Mouse (Mus musculus): ENCODE data around the gene Trim47. TPM values are rescaled to one million over a fixed set of nuclear protein-coding genes. Genes with fewer than 3 reads are reported as not detected.

The Trim47 gene
- total RNA-seq, 2 experiments from 2014 or later: 7.3 to 7.9 TPM

DNA sequence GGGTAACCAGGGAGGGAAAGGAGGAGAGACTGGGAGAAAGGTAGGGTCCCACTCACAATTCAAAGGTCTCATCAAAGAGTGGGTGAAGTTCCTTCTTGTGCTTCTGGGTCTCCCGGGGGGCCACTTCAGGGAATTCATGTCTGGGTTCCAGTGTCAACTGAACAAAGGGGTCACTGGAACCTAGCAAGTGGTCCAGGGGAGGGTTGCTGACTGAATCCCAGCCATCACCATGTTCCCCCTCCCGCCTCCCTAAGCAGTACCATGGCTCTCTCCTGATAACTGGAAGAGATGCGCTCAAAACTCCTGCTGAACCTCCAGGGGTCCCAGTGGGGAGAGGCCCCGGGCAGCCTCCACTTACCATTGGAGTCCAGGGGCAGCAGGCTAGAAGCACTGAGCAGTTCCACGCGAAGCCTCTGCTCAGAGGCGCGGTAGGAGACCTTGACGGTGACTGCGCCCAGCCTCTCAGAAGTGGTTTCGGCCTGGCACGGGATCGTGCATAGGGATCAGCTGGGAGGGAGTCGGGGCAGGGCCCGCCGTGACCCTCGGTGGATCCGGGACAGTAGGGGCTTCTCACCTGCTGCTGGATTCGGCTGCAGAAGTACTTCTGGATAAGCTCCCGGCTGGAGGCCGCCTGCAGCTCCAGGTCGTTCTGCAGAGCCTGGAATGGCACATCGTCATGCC, 62.7 kb downstream of the Trim47 start:
- no peak for DNase-seq (ENCODE audit: low spot score in 2 of 2)

DNA sequence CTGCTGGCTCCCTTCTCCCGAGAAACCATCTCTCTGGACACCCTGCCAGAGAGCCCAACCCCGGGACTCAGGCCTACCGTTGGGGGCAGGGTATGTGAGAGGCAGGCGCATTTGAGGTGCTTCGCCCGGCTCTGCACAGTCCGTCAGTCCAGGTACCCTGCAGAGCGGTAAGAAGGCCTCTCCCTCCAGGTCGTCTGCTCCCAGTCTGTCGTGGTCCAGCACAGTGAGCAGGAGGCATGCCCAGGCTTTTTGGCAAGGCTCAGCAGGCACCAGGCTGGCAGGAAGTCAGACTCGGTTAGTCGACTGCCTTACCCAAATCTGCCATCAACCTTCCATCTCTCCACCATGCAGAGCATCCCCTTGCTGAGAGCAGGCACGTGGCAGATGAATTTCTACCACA, 63.4 kb downstream of the Trim47 start:
- no peak for DNase-seq (ENCODE audit: low spot score in 2 of 2)

GRCm38 (mm10) chr11:116062521-116062920, 64.5 kb downstream of the Trim47 start:
- DNase-seq (ENCODE audit: low spot score in 2 of 2): no peak

GRCm38 (mm10) chr11:116061641-116062415, 65.2 kb downstream of the Trim47 start:
- peak; percentile 65 to 77 for DNase-seq (ENCODE audit: low spot score in 2 of 2)

DNA sequence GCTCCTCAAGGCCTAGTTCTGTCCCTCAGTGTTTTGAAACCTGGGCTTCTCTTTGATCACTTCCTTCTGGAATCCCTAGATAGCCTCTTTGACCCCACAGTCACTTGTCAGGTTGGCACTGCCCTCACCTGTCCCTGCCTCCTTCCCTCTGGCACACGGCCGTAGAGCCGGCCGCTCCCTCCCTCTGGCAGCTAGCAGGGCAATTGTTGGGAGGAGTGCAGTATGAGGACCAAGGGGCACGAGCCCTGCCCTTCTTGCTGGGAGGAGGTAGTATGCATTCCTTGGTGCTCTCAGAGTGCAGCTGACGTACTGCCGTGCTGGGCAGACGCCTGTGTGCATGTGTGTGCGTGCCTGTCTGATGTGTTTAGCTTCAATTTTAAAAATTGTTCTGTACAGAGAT, 66.4 kb downstream of the Trim47 start:
- no peak for DNase-seq (ENCODE audit: low spot score in 2 of 2)

DNA sequence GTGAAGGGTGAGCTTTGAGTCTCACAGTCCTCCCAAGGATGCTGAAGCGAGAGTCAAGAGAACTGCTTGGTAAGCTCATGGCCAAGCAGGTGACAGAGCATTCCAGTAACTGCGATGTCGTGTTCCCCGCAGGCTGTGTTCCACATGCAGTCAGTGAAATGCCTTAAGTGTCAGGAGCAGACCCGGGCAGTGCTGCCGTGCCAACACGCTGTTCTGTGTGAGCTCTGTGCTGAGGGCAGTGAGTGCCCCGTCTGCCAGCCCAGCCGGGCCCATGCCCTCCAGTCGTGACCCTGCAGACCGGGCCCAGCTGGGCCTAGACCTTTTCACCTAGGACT, 67.4 kb downstream of the Trim47 start:
- DNase-seq (ENCODE audit: low spot score in 2 of 2): no peak

DNA sequence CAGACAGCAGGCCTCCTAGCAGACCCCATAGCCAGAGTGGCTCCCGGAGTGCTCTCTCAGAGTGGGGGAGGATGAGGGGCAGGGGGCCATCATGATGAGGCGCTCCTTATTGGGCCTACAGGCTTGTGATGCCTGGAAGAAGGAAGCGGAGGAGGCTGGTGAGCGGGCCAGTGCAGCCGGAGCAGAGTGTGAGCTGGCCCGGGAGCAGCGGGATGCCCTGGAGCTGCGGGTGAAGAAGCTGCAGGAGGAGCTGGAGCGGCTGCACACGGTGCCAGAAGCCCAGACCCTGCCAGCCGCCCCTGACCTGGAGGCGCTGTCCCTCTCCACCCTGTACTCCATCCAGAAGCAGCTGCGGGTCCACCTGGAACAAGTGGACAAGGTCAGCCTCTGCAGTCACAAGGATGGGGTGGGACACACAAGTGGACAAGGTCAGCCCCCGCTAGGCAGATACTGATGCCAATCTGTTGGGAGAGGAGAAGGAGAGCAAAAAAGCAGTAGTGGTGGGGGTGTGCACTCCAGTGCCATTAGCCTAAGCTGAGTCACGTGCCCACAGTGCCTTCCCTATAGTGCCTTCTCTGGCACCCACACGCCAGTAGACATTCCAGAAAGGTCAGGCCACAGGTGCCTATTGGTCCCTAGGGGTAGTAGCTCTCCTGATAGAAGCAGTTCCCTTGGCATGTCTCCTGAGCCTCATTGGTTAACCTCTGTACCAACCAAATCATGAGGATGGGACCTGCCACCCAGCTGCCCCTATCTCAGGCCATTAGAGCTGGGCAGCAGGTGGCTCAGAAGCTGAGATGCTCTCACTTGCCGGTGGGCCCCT, 67.9 kb downstream of the Trim47 start:
- DNase-seq (ENCODE audit: low spot score in 2 of 2): no peak

GRCm38 (mm10) chr11:116058022-116058614, 68.9 kb downstream of the Trim47 start:
- DNase-seq (ENCODE audit: low spot score in 2 of 2): peak; percentile 67 to 78

- no peak for DNase-seq (ENCODE audit: low spot score in 2 of 2)
These were observed 69.7 kb downstream of the Trim47 start for GRCm38 (mm10) chr11:116057237-116057881.

DNA sequence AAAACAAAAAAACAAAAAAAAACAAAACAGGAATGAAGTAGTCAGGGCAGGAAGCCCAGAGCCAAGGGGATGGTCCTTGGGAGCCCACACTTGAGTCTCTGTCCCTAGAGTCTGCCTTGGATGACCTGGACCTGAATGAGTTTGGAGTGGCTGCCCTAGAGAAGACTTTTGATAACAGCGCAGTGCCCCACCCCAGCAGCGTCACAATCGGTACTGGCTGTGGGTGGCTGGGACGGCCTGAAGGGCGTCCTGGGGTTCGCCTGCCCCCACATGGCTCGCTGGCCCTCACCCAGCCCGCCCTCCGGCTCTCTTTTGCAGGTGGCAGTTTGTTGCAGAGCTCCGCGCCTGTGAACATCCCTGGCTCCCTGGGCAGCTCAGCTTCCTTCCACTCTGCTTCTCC, 71.1 kb downstream of the Trim47 start:
- DNase-seq (ENCODE audit: low spot score in 2 of 2): no peak

Other genes starting within 250 kb of the Trim47 start
- gene Smim5, start 227.2 kb downstream of the Trim47 start, total RNA-seq (2021): under 1 TPM in 1 of 2 experiments, not detected in 1; 0.54 TPM
- not detected for gene Smim6, start 215.2 kb downstream of the Trim47 start, total RNA-seq (2021)
- 10 to 100 TPM; 45.3 to 54.0 TPM for gene Sap30bp, start 193.9 kb downstream of the Trim47 start, total RNA-seq (2021)
- 10 to 100 TPM; 25.9 to 27.4 TPM for gene Recql5, start 193.7 kb downstream of the Trim47 start, total RNA-seq (2021)
- gene Itgb4, start 152.5 kb downstream of the Trim47 start, total RNA-seq (2021): 1 to 10 TPM; 4.5 to 6.9 TPM
- 10 to 100 TPM; 15.5 to 16.3 TPM for gene Galk1, start 114.5 kb downstream of the Trim47 start, total RNA-seq (2021)
- 100 to 1,000 TPM; 246 to 269 TPM for gene H3f3b, start 99.2 kb downstream of the Trim47 start, total RNA-seq (2021)
- 10 to 100 TPM; 21.8 to 22.3 TPM for gene Unk, start 96.9 kb downstream of the Trim47 start, total RNA-seq (2021)
- gene Unc13d, start 49.2 kb downstream of the Trim47 start, total RNA-seq (2021): 1 to 10 TPM; 1.8 to 2.7 TPM
- 100 to 1,000 TPM; 464 to 477 TPM for gene Wbp2, start 40.2 kb downstream of the Trim47 start, total RNA-seq (2021)
- gene Trim65, start 3.9 kb upstream of the Trim47 start, total RNA-seq (2021): 1 to 10 TPM; 7.3 to 7.9 TPM
- gene Mrpl38, start 11.7 kb upstream of the Trim47 start, total RNA-seq (2021): 10 to 100 TPM; 61.7 to 66.9 TPM
- gene Fbf1, start 41.0 kb upstream of the Trim47 start, total RNA-seq (2021): 10 to 100 TPM; 75.9 to 81.3 TPM
- gene Ten1, start 71.6 kb upstream of the Trim47 start, total RNA-seq (2021): 10 to 100 TPM; 37.8 to 39.5 TPM
- 100 to 1,000 TPM; 115 to 123 TPM for gene Acox1, start 71.8 kb upstream of the Trim47 start, total RNA-seq (2021)
- gene Evpl, start 110.9 kb upstream of the Trim47 start, total RNA-seq (2021): 1 to 10 TPM; 1.8 to 1.9 TPM
- gene Srp68, start 147.0 kb upstream of the Trim47 start, total RNA-seq (2021): 10 to 100 TPM; 76.5 to 78.4 TPM
- not detected for gene Galr2, start 153.7 kb upstream of the Trim47 start, total RNA-seq (2021)
- 100 to 1,000 TPM in 1 of 2 experiments, 10 to 100 TPM in 1; 91.1 to 103 TPM for gene Exoc7, start 180.0 kb upstream of the Trim47 start, total RNA-seq (2021)
- gene Foxj1, start 208.2 kb upstream of the Trim47 start, total RNA-seq (2021): 1 to 10 TPM; 3.8 to 3.9 TPM